Mouse (Mus musculus): ENCODE data around the gene Cux1.

Gene Cux1

DNA sequence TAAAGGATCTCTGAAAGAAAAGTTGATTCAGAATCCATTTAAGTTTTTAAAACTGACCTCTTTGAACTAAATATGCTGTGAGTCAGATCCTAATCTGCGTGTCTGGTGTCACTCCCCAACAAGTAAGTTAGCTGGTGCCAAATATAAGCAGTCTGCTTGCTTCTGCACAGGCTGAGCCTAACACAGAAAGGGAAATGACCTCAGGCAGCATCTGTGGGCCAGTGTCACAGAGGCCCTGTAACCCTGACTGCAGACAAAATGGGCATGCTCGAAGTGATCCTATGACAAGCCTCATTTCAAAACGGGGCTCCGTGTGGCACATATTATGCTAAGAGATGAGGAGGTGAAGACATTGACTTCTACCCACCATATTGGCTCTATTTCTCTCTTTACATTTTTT, 110.9 kb downstream of the Cux1 start:
- in situ Hi-C loops (cut with MboI; ENCODE audit: unreplicated experiment in 2 of 2), result no loop called here

DNA sequence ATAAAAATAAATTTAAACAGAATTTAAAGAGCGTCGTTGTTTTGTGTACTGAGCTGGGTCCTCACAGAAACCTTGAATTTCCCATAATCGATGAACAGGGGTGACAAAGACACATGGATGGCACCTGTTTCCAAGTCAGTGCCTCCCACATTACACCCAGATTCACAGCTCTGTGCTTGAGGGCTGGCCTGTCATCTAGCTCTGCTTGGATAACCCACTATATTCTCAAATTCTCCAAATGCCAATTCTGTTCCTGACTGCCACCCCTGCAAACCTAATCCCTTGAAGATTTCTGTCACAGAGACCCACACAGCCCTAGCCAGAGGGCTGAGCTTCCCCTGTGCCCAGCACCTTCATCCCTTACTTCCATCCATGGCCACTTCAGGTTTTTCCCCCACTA, 114.6 kb downstream of the Cux1 start:
- in situ Hi-C loops (cut with MboI; ENCODE audit: unreplicated experiment in 2 of 2), result no loop called here

- in situ Hi-C loops (cut with MboI; ENCODE audit: unreplicated experiment in 2 of 2), result no loop called here
Observed at GRCm38 (mm10) chr5:136449801-136450200, 117.5 kb downstream of the Cux1 start.

- in situ Hi-C loops (cut with MboI; ENCODE audit: unreplicated experiment in 2 of 2), result no loop called here
Observed at GRCm38 (mm10) chr5:136445967-136446366, 121.3 kb downstream of the Cux1 start.

GRCm38 (mm10) chr5:136442238-136443187, 124.8 kb downstream of the Cux1 start:
- in situ Hi-C loops (cut with MboI; ENCODE audit: unreplicated experiment in 2 of 2), result no loop called here

DNA sequence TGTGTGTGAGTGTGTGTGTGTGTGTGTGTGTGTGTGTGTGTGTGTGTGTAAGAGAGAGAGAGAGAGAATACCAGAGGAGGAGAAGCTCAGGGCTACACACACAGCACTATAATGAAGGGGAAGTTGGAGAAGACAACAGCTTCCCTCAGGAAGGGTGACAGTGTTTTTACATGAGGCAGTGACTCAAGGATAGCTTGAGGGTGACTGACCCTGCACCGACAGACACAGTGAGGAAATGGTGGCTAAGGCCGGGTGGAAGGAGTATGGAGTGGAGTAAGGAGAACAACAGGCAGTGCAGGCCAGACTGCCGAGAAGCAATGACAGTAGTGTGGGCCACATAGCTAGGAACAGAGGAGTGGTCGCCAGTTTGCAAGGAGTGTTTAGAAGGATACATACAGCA, 137.6 kb downstream of the Cux1 start:
- in situ Hi-C loops (cut with MboI; ENCODE audit: unreplicated experiment in 2 of 2), result no loop called here

DNA sequence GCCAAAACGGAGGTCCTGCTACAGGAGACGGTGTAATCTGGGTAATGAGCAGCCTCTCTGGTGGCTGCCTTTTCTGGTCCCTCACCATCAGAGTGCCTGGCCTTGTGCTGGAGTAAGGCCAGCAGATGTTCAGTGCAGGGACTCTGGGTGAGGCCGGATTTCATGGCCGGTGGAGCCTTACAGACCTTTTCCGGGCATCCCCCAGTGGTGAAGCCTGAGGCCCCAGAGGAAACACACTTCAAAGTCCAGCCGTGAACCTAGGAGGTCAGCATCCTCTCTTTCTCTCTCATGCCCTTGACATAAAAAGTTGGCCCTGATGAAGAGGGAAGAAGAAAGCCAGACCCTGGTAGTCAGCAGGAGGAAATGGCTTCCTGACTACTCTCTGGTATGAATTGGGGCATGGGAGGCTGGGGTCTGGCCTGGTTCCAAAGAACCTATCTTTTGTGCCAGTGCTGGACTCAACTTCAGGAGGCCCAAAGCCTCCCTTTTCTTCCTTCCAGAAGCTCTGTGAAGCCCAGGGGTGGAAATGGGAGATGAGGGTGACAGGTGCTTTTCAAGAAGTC, 138.7 kb downstream of the Cux1 start:
- in situ Hi-C loops (cut with MboI; ENCODE audit: unreplicated experiment in 2 of 2), result no loop called here

DNA sequence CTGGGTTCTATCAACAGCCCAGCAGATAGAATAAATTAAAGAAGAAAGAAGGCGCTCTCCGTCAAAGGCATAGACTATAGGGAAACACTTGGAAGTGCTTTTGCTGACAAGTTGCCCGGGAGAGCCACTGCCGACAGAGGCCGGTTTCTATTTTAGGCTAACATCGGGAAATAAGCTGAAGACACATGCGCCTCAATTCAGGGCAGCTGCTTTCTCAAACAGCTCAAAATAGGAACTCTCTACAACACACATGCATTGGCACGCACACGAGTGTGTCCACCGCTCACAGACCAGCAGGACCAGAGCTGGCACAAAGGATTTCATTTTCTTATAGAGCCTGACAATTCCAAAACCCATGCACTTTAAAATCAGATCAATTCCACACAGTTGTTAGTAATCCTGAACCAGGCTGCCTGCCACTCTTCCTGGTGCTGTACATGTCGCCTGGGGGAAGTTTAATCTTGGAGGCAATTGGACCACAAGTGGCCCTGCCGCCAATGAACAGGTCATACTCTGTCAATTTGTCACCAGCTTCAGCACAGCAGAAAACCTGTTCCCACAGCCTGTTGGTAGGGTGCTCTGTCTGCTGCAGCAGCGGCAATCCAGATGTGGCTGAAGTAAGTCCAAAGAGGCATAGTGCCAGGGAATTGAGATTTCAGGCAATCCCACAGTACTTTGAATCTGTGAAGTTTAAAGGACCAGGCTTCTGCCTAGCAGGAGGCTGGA, 139.4 kb downstream of the Cux1 start:
- in situ Hi-C loops (cut with MboI; ENCODE audit: unreplicated experiment in 2 of 2), result no loop called here

GRCm38 (mm10) chr5:136427121-136427771, 140.0 kb downstream of the Cux1 start:
- in situ Hi-C loops (cut with MboI; ENCODE audit: unreplicated experiment in 2 of 2), result no loop called here

DNA sequence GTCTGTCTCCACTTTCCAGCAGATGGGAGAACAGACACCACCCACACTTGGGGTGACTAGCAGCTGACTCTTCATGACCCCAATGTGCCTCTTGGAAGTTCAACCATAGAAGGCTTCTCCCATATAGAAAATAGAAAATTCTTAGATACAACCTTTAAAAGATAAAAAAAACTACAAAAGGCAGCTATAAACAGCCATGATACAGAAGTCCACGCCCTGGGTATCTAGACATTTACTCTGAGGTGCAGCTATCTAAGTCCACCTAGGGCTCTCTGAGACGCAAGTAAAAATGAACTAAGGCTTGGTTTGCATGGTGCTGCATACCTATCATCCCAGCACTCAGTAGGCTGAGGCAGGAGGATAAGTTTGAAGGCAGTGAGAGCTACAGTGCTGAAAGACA, 144.3 kb downstream of the Cux1 start:
- in situ Hi-C loops (cut with MboI; ENCODE audit: unreplicated experiment in 2 of 2), result no loop called here

DNA sequence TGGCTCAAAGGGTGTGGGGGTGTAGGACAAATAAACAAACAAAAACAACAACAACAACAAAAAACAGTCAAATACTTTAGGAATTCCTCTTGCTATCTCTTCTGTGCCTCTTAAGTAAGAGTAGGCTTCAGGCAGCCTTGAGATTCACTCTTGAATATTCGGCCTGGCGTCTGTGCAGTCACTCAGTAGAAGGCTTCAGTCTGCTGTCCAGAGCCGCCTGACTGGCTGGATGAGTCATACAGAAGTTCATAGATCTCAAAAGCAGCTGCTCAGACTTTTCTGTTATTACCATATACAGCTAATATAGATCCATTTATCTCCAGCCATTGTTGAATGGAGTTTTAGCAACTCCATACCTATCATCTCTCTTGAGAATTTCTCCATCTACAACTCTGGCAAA, 145.4 kb downstream of the Cux1 start:
- in situ Hi-C loops (cut with MboI; ENCODE audit: unreplicated experiment in 2 of 2), result no loop called here

- in situ Hi-C loops (cut with MboI; ENCODE audit: unreplicated experiment in 2 of 2), result no loop called here
Observed at GRCm38 (mm10) chr5:136421316-136421715, 146.0 kb downstream of the Cux1 start.

- in situ Hi-C loops (cut with MboI; ENCODE audit: unreplicated experiment in 2 of 2), result no loop called here
Observed at GRCm38 (mm10) chr5:136420342-136420741, 146.9 kb downstream of the Cux1 start.

- in situ Hi-C loops (cut with MboI; ENCODE audit: unreplicated experiment in 2 of 2), result no loop called here
Observed at GRCm38 (mm10) chr5:136417891-136418290, 149.4 kb downstream of the Cux1 start.

DNA sequence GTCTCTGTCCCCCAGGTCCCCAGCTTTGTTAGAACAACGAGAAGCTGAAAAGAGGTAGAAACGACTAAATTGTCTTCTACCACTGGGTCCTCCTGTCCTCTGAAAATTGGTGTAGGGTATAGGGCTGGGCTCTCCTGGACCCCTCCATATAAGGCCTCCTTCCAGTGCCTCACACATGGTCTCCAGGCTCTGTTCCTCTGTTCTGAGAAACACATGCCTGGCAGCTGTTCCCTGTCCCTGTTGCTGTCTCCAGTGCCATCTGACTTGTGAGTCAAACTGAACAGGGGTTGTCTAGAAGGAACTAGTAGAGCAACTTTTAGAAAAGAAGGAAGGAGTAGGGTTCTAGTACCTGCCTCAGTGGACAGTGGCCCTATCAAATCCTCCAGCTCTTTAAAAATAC, 152.8 kb downstream of the Cux1 start:
- in situ Hi-C loops (cut with MboI; ENCODE audit: unreplicated experiment in 2 of 2), result no loop called here

GRCm38 (mm10) chr5:136410681-136411181, 156.6 kb downstream of the Cux1 start:
- in situ Hi-C loops (cut with MboI; ENCODE audit: unreplicated experiment in 2 of 2), result no loop called here

DNA sequence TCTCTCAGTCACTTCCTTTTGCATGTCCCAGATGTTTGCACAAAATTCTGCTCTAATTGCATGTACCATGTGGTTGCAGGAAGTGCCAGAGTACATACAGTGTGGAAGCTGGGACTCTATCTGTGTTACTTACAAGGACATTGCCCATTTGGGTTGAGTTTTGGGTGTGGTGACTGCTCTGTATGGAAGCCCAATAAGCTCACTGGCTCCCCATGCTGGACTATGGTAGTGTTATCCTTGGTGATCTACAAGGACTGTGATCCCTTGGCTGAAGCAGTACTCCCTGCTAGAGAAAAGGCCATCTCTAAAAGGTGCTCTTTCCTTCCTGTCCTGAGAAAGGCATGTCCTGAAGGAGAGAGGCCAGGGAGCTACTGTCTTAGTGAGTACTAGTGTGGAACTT, 160.9 kb downstream of the Cux1 start:
- in situ Hi-C loops (cut with MboI; ENCODE audit: unreplicated experiment in 2 of 2), result no loop called here

DNA sequence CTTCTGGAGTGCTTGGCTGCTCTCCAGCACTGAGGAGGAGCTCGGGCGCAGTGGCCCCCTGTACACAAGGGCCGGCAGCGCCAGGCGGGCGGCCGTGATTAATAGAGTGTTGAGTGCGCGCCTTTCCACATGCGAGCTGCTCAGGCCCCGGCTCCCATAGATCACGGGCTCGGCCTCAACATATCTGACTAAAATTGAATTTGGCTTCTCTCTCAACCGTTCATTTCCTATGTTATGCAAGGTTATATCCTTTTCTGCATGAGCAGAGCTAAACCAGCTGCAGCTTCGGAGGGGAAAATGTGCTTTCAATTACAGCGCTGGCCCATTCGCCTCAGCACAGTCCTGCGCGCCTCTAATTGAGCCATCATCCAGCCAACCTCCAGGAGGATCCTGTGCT, 163.7 kb downstream of the Cux1 start:
- in situ Hi-C loops (cut with MboI; ENCODE audit: unreplicated experiment in 2 of 2), result no loop called here

- in situ Hi-C loops (cut with MboI; ENCODE audit: unreplicated experiment in 2 of 2), result no loop called here
Observed at GRCm38 (mm10) chr5:136402622-136403564, 164.4 kb downstream of the Cux1 start.

DNA sequence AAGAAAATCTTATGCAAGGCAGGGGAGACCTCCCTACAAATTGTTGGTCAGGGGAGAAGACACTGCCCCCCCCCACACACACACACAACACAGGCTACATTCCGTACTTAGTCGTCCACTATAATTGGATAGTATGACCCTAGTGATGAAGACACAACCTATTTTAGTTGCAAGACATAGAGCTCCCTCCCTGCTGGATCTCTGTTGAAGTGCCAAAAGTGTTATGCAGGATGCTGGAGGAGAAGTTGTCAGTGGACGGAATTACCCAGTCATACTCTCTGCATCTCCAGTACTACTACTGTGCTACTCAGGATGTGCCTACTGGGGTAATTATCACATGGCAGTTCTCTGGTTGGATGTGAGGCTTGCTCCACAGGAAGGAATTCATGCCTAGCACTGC, 168.6 kb downstream of the Cux1 start:
- in situ Hi-C loops (cut with MboI; ENCODE audit: unreplicated experiment in 2 of 2), result loop anchor here in 1 of 2 experiments (25.0 kb wide), 1 partner anchor 164 kb away; the partner anchor contains the start of gene Cux1
